Mouse (Mus musculus) liver, embryonic 14.5 days (tissue): ENCODE results near the gene Dpm2.

Experiments
- CTCF ChIP-seq: IDR thresholded peaks from 2 replicates; pipeline ENCODE4 v1.5.1; 2016; ENCODE audit warnings: antibody characterized with exemption, low read depth, control low read depth
- EP300 ChIP-seq: IDR thresholded peaks from 2 replicates; pipeline ENCODE4 v1.6.1; 2016; ENCODE audit warnings: antibody characterized with exemption, low read depth

- TF ChIP-seq EP300 = no peak
- TF ChIP-seq CTCF = no peak
Measured at GRCm38 (mm10) chr2:32547964-32548739, 22.5 kb upstream of the Dpm2 start.
